Mouse (Mus musculus) sigmoid colon, adult 10 weeks (tissue): ENCODE results near the gene Acvr2a. TPM values are rescaled to one million over a fixed set of nuclear protein-coding genes. Genes with fewer than 3 reads are reported as not detected.

Experiments
- polyA plus RNA-seq: library from polyadenylated mRNA; stranded (reverse); fragments of 350-450 nt; fragmentation: Illumina TruSeq; extraction: RNeasy Lipid Tissue Mini Kit (QIAGEN cat#74804); gene quantifications from one replicate; pipeline ENCODE4 v1.2.3, GENCODE M21; 2014; ENCODE audit warnings: low read depth, low replicate concordance

The Acvr2a gene
- polyA plus RNA-seq, result 83.9 TPM

DNA sequence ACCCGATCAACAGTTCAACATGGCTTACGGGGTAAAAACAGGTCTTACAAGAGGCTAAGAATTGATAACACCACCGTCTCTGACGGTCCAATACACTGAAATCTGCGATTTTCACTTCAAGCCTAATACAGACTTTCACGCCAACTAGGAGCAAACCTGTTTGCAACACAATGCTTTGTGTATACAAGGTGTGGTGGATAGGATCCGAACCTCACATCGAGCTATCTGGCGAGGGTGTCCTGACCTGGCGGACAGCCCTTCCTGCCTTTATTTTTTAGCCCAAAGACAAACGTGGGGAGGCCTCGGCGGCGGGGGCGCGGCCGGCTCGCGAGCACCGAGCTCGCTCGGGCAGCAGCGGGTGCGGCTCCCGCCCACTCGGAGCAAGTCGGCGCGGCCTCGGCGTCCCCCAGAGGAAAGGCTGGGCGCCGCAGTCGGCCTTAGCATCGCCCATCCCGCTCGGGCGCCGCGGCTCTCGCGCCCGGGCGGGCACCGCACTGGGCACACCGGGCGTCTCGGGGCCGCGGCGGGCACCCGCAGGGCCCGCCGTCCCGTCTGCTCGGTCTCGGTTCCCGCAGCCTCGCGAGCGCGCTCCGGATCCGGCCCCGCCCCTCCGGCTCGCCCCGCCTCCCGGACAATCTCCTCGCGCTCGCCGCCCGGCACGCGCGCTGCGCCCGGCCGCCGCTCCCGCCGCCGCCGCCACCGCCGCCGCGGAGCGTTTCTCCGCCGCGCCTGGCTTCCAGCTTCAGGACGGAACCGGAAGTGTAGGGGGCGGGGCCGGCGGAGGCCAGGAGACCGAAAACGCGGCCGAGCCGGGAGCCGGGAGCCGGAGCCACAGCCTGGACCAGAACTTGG, at the start of gene Acvr2a:
TSS of gene Acvr2a (plus strand) at position 739 of the 852 bp plus-strand sequence.

DNA sequence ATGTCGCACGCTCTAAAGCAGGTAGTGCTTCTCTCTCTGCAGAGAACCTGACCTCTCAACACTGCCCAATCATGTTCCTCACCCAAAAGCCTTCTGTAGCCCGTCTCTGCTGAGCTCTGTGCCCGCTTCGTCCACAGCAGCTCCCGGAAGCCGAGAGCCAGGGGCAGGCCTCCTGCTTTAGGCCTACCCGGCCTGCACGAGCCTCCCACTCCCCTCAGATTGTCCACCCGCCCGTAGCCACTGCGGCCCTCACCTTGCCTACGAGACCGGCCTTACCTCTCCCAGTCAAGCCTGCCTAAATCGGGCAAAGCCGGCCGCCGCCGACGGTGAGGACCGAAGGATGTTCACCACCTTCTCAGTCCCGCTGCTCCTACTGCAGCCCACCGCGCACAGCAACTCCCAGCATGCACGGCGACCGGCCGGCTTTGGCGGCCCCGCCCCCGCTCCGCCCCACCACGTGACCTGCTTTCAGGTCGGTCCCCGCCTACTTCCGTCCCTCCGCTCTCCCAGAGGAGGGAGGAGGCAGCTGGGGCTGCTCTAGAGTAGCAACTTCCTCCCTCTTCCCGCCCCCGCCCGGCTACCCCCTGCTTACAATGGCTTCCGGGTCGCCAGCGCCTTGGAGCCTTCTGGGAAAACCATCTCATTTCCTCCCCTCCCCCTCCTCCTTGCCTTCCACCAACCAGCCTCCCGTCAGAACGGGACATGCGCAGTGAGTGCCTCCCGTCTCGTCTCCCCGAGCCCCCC, 135.1 kb downstream of the Acvr2a start, which contains the start of gene Mbd5:
TSS of gene Mbd5 (plus strand) at position 668 of the 744 bp plus-strand sequence.

GRCm38 (mm10) chr2:48950252-48950315, 136.2 kb downstream of the Acvr2a start, which contains the start of gene Orc4:
Gene Orc4 (minus strand): TSS chr2:48950277.

Other genes starting within 250 kb of the Acvr2a start
- gene Mbd5, start 135.4 kb downstream of the Acvr2a start, polyA plus RNA-seq, result 37.8 TPM
- 283 TPM for gene Orc4, start 136.2 kb downstream of the Acvr2a start, polyA plus RNA-seq